Mouse (Mus musculus): ENCODE measurements around the gene Fip1l1.

The Fip1l1 gene

DNA sequence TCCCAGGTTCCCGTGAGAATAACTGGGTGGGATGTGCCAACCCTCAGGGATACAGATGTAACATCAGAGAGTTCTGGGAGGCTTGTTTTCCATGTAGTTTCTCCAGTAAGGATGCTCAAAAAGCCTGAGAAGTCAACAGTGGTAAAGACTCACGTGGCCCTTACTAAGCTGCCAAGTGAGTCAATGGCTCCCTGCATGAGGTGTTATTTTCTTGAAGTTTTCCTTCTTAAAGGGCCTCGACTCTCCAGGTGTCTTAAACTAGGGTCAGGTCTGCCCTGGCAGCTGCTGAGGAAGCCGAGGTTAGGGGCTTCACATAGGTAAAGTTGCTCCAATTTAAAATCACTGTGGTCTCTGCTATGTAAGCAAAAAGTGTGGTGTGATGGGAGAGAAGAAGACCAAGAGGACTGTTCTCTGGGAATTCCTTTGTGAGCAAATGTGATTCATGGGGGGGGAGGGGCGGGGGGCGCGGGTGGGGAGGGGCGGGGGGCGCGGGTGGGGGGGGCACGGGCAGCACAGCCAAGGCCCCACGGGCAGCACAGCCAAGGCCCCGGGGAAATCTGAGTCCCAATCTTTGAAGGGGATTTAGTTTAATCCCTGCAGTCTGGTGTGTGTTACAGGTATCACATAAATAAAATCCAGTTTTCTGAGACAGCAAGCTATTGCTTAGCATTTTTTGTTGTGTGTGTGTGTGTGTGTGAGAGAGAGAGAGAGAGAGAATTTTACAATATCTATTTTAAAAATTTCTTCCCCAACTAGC is 82.7 kb downstream of the Fip1l1 start:
- no peak for DNase-seq (ENCODE audit: low read depth)

DNA sequence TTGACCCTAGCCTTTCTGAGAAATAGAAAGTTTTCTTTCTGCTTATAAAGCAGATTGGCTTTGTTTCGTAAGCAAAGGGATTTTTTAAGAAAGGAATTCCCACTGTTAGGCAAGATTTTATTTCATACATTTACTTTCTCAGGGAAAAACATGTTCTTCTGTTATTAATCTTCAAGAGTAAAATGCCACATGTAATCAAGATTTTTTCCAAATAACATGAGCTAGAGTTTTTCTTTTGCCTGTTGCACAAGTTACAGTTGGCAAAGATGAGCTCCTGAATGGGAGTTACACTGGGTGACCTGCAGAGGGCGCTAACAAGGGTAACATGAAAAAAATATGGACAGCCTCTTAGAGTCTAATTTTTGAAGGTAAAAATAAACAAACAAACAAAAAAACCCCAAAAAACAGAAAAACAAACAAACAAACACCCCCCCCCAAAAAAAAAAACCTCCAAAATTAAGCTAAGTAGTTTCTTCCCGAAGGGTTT is 83.4 kb downstream of the Fip1l1 start:
- peak; percentile 19 for DNase-seq (ENCODE audit: low read depth)

DNA sequence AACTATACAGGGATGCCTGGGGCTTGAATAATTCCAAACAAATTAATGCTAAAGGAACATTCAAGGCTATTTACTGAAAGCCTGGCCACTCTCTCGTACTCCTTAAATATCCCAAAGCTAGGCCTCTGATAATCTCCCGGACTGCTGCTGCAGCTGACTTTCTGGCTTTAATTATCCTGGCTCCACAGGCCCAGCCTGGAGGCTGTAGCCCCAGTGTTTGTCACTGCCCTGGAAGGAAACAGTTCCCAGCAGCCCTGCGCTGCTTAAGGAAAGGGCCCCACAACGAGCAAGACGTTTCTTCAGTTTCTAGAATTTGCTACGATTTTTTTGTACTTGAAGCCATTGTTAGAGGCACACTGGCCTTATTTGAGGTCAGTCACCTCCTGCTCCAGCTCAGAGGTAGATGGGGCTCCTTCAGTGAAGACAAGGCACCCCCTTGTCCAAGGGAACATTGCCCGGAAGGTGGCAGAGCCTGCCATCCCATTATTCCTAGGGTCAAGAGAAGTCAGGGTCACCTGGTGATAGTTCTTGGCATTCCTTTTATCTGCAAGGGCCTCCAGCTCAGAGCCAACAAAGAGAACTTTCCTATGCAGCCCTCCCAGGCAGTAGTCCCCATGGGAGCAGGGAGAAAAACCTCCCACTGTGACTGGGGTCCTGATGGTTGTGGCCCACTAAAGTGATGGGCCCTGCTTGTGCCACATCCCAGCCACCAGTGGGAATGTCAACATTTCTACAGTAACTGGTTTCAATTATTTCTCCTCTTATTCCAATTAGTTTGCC is 86.6 kb downstream of the Fip1l1 start:
- DNase-seq (ENCODE audit: low read depth): no peak

DNA sequence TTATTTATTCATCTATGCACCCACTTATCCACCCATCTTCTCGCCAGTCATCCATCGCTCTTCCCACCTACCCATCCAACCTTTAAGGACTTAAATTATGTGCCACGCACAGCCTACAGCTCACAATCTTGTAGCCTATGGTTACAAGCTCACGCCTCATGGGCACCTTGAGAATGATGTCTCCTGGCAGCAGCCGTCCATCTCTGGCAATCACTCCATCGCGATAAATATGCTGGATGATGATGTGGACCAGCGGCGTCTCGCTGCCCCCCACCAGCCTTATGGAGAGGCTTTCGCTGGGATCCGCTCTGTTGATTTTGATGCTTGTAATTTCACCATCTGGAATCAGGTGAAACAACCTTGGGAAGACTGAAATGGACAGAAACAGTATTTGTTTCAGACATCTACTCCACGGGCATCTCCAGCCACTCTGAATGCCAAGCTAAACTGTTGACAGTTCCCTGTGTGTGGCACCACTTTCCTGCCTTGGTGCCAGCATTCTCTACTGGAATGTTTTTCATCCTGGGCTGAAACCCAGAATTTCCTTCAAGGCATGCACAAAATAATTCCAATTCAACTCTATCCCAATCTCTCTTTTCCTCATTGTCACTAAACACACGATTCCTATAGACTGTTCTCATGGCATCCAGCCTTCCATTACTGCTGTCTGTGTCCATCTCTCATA is 88.2 kb downstream of the Fip1l1 start:
- no peak for DNase-seq (ENCODE audit: low read depth)

DNA sequence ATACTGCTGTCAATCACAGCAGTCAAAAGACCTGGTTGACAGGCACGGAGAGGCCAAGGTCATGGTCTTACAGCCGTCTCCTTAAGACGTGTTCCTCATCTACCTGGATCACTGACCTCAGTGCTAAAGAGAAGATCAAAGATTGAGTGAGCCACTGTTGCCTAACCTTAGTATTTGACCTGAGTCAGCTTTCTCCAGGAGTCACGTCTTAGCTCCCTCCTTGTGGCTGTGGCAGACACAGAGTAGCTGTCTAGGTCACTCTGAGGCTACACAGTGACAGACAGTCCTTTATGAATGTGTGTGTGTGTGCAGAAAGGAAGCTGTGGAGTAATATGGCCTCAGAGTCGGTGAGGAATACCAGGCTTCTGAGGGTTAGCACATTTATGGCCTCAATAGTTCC is 89.1 kb downstream of the Fip1l1 start:
- DNase-seq (ENCODE audit: low read depth): no peak

DNA sequence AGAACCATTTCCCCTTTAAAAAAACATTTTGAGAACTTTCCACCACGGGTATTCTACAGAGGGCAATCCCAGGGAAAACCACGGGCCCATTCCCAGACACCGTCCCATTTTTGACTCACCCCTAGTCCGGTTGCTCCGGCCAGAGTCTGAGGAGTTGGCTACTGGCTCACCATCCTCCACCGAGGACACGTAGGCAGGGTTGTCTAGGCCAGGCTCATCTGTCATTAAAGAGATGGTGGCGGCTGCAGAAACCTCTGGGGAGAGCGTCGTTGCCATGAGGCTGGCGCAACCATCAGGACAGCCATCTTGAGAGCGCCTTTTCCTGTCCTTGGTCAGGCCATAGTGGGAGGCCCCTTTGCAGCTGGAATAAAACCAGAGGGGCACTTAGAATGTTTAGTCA is 92.8 kb downstream of the Fip1l1 start:
- no peak for DNase-seq (ENCODE audit: low read depth)

DNA sequence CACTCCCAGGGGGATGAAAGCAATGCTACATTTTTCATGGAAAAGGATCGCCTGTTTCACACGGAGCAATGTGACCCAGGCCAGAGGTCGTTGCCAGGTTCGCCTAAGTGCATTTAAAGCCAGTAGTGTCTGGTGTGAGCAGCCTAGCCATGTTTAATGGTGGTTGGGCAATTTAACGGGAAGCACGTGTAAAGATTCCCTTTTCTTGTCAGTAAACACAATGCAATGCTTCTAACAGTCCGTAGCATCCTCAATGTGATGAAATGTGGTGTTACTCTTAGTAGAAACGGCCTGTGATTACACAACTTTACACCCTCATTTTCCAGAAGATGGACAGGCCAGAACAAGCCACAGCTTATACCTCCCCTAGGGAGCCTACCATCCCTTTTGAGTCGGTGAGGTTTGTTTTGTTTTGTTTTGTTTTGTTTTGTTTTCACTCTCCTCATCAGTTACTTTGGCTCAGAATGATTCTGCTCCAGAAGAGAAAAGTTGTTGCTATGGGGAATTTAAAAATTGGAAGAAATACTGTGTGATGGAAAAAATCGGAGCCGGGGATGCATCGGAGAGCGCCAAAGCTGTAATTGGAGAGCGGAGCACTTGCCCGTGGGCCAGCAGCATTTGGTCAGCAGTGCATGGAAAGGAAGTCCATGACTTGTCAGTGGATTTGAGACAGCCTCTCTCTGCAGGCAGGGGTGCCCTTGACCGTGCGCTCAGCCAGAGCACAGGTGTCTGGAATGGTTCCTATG is 97.3 kb downstream of the Fip1l1 start:
- DNase-seq (ENCODE audit: low read depth): no peak

DNA sequence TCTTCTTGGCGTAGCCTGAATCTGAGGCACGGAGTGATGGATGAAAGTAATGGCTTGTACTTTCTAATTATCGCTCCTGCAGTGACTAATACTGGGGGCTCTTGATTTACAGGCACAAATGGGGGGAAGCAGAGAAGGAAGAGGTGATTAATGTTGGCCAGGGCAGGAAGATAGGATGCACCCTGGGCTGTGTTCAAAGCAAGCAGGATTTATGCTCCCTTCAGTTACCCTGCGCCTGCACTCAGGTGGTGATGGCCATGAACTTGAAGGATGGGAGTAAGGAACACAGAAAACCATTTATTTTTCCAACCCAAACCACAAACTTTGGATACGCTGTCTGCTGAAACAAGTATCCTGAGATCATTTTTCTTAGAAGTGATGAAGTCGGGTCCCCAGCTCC is 98.2 kb downstream of the Fip1l1 start:
- no peak for DNase-seq (ENCODE audit: low read depth)

DNA sequence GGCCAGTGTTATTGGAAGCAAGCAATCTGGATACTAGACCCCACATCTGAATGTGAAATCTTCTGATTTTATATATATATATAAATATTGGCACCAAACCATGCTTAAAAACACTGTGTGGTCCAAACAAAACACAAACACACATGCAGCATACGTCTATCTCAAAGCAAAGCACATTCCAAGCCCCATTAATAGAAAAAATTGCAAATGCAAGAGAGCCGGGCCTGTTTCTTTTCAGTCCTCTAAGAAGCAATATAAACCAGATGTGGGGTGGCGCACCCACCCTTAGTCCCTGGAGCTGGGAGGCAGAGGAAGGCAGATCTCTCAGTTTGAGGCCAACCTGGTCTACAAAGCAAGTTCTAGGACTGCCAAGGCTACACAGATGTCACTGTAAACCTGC is 99.1 kb downstream of the Fip1l1 start:
- no peak for DNase-seq (ENCODE audit: low read depth)

DNA sequence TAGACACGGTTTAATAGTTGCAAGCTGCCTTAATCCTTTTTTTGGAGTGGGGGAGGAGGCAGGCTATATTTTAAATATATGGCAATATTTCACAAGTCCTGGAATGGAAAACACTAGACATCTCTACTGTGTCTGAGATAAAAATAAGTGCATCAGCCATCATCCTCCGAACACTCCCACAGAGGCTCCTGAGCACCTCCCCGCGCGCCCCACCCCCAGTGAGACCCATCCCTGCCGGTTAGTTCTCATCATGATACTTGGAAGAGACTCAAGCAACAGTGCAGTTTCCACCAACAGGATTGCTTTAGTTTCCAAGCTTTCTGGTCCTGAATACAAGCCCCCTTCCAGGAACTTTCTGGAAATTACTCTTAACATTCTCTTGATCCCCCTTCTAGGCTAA is 104.3 kb downstream of the Fip1l1 start:
- DNase-seq (ENCODE audit: low read depth): no peak

DNA sequence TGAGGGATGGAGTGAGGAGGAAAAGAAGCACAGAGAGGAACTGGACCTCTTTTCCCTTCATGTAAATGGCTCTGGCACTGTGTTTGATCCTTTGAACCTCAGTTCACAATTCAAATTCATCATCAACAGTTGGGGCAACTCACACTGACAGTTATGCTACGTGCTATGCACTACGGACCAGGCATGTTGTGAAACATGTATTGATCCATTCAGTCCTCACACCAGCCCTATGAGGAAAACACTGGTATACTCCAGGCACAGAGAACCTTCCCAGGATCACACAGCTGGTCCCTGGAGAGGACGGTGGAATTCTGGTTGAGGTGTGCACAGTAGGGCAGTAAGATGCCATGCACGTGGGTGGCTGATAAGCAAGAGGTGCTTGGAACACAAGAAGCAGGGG is 105.3 kb downstream of the Fip1l1 start:
- DNase-seq (ENCODE audit: low read depth): no peak

DNA sequence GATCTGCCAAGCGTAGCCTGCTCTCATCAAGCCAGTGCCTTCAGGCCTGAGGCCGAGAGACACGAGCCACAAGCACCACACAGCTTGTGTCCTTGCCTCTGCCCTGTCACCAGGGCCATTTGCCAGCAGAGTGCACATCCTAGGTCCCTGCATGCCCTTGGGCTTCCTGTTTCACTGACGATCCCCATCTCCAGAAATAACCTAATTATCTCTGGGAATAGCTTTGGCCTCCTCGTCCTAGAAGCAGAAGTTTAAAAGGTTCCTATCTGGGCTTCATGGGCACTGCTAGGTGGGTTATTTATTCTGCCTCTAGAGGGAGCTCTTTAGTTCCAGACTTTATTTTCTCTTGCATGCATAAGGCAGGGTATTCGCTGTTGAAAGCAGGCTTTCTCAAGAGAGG is 105.8 kb downstream of the Fip1l1 start:
- DNase-seq (ENCODE audit: low read depth): peak; percentile 31

DNA sequence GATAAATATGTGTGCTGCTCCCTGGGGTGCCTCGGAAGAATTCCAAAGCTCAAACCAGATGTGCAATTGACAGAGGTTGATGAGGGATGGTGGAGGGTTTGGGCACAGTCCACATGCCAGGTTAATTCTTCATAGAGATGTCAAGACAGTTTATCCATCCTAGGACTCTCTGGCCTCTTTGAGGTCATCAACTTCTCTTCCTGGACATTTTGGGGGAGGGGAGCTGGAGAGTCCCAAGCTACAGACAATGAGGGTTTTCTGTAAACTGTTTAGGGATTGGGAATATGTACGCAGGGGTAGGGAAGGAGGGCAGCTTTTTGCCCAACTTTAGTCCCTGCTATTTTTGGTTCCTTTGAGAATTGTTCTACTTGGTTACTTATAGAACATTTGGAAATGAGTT is 107.0 kb downstream of the Fip1l1 start:
- DNase-seq (ENCODE audit: low read depth): no peak

DNA sequence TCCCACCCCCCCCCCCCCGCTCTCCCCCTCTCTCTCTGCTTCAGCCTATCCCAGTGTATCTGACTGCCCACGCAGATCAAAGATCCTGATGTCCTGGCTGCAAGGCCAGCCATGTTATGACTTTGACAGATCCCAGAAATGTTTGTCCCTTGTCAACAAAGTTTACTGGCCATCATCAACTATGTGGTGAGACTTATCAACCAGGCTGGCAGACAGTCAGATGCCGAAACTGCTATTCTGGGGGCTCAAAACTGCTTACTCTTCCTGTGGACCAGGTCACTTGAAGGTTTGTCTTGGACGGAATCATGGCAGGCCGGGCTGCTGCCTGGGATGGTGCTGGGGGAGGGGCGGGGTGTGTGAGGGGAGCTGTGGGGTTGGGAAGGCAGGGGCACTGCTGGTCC is 112.3 kb downstream of the Fip1l1 start:
- DNase-seq (ENCODE audit: low read depth): no peak

DNA sequence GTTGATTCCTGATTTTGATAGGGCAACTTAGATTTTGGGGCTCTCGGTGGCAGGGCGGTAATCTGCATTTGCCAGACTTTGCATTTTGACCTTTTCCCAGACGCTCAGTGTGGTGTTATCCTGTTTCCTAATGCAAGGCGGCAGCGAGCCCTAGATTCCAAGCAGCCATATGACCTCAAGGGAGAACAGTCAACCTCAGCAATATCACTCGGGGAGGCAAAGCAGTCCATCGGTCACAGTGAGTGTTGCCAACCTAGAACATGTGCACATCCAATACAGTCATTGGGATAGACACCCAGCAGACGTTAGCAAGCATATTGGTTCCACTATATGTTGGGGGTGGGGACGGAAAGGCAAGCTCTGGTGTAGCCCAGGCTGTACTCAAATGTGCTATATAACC is 113.0 kb downstream of the Fip1l1 start:
- DNase-seq (ENCODE audit: low read depth): no peak
